Mouse (Mus musculus): ENCODE measurements at regions not wholly inside any gene's neighbourhood (a gene's known extent, or its start where the extent isn't known, plus 50 kb on each side); places are given as distances from the start of the nearest gene placed in this dataset.

- DNase-seq, result no peak
Measured at GRCm38 (mm10) chr14:58815616-58816539, 326.8 kb downstream of the 1700129C05Rik start.

- DNase-seq, result no peak
Measured at GRCm38 (mm10) chr14:58812585-58812984, 330.1 kb downstream of the 1700129C05Rik start.

- no peak for DNase-seq
Measured at GRCm38 (mm10) chr14:58801402-58801861, 341.3 kb downstream of the 1700129C05Rik start.

GRCm38 (mm10) chr14:58788190-58788945 is 354.3 kb downstream of the 1700129C05Rik start:
- DNase-seq, result no peak

- no peak for DNase-seq
Measured at GRCm38 (mm10) chr14:58787618-58788017, 355.1 kb downstream of the 1700129C05Rik start.

- DNase-seq, result no peak
Measured at GRCm38 (mm10) chr14:58786791-58787491, 355.8 kb downstream of the 1700129C05Rik start.

GRCm38 (mm10) chr14:58783201-58783600 is 359.5 kb downstream of the 1700129C05Rik start:
- no peak for DNase-seq

GRCm38 (mm10) chr14:58780306-58780705 is 362.4 kb downstream of the 1700129C05Rik start:
- no peak for DNase-seq

GRCm38 (mm10) chr14:58778675-58779074 is 364.0 kb downstream of the 1700129C05Rik start:
- DNase-seq, result no peak

- DNase-seq, result no peak
Measured at GRCm38 (mm10) chr14:58761291-58761690, 381.4 kb downstream of the 1700129C05Rik start.

GRCm38 (mm10) chr14:58759759-58760158 is 382.9 kb downstream of the 1700129C05Rik start:
- no peak for DNase-seq

- no peak for DNase-seq
Measured at GRCm38 (mm10) chr14:58753781-58754180, 388.9 kb downstream of the 1700129C05Rik start.

GRCm38 (mm10) chr14:58753136-58753535 is 389.6 kb downstream of the 1700129C05Rik start:
- no peak for DNase-seq

GRCm38 (mm10) chr14:58726418-58726817 is 416.3 kb downstream of the 1700129C05Rik start:
- no peak for DNase-seq

- peak; percentile 28 for DNase-seq
Measured at GRCm38 (mm10) chr14:58714856-58715255, 427.8 kb downstream of the 1700129C05Rik start.

- DNase-seq, result peak; percentile 43
Measured at GRCm38 (mm10) chr14:58709861-58710260, 432.8 kb downstream of the 1700129C05Rik start.

- DNase-seq, result no peak
Measured at GRCm38 (mm10) chr14:58709281-58709680, 433.4 kb downstream of the 1700129C05Rik start.

- peak; percentile 61 for DNase-seq
Measured at GRCm38 (mm10) chr14:58701765-58702164, 440.9 kb downstream of the 1700129C05Rik start.

- no peak for DNase-seq
Measured at GRCm38 (mm10) chr14:58691129-58691828, 451.4 kb downstream of the 1700129C05Rik start.

- no peak for DNase-seq
Measured at GRCm38 (mm10) chr14:58687814-58688213, 454.9 kb downstream of the 1700129C05Rik start.

- DNase-seq, result no peak
Measured at GRCm38 (mm10) chr14:58678781-58679180, 463.9 kb downstream of the 1700129C05Rik start.

- DNase-seq, result no peak
Measured at GRCm38 (mm10) chr14:58678126-58678656, 464.5 kb downstream of the 1700129C05Rik start.
